Mouse (Mus musculus) skeletal muscle tissue, adult 2 months (tissue): ENCODE measurements at regions not wholly inside any gene's neighbourhood (a gene's known extent, or its start where the extent isn't known, plus 50 kb on each side); places are given as distances from the start of the nearest gene placed in this dataset.

Source experiments
- DNase-seq: peaks from one replicate; pipeline ENCODE4 v3.0.0-alpha.2; 2012; ENCODE audit warnings: low read depth, low spot score

GRCm38 (mm10) chr1:189991089-189991488, 68.9 kb upstream of the Smyd2 start:
- DNase-seq = no peak

- DNase-seq = no peak
Measured at GRCm38 (mm10) chr1:189990046-189990622, 68.0 kb upstream of the Smyd2 start.

GRCm38 (mm10) chr1:189989376-189989775, 67.2 kb upstream of the Smyd2 start:
- DNase-seq = no peak

DNA sequence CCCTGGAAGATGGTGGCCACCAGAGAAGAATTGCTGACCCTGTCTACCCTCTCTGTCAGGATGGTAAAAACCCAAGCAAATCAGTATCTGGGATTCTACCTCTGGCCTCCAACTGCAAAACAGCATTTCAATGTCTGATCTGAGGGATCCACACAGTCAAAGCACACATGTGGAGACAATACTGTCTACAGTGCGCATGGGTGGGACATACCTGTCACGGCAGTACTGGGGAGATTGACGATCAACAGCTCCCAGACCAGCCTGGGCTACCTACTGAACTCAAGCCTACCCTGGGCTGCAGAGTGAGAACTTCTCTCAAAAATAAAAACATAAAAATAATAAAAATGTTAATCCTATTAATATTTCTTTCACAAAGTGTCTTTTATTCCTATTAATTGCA, 66.7 kb upstream of the Smyd2 start:
- no peak for DNase-seq

- no peak for DNase-seq
Measured at GRCm38 (mm10) chr1:189985516-189986205, 63.5 kb upstream of the Smyd2 start.

- DNase-seq = no peak
Measured at GRCm38 (mm10) chr1:189978244-189978643, 56.1 kb upstream of the Smyd2 start.

GRCm38 (mm10) chr1:189975660-189976059, 53.5 kb upstream of the Smyd2 start:
- DNase-seq = no peak

DNA sequence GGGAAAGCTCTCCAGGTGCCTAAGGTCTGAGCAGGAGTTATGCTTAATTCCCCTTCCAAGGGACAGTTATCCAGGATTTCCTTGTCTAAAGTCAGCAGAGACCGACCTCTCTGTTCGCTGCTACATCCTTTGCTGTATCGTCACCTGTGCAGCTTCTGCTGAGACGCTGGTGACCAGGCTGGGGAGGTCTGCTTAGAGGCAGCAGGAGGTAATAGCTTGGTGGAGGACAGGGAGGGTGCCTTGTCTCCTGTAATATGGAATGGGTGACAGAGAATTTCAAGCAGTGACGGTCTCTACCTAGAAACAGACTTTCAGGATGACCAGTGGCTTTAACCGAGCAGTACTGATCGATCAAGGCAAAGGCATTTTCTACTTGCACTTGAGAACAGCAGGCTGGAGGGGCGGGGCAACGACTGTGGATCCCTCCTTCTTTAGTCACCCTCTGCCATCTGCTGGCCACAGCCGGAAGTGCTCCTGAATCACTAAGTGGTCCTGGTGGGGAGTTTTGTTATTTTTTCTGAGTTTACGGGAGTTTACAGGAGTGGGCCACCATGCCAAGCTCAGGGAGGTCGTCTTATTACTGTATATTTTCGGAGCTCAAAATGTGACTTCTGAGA, 50.7 kb upstream of the Smyd2 start:
- peak; percentile 70 for DNase-seq
